Mouse (Mus musculus) embryonic facial prominence, embryonic 14.5 days (tissue): ENCODE measurements around the gene Pex1. TPM values are rescaled to one million over a fixed set of nuclear protein-coding genes. Genes with fewer than 3 reads are reported as not detected.

Source experiments
- ATAC-seq: fragments of 200-750 bp; cut with Nextera tagmentation; 2 replicates; pipeline ENCODE4 v1.8.0; 2017; ENCODE audit warnings: low read depth, moderate number of reproducible peaks, moderate TSS enrichment
- DNase-seq: peaks from one replicate; pipeline ENCODE4 v3.0.0-alpha.2; 2015; ENCODE audit warnings: low spot score
- H3K27ac ChIP-seq: fragments of 300-500 bp; sonication (generic); replicated peaks from 2 replicates; pipeline ENCODE4 v1.5.1; 2014; ENCODE audit warnings: low read depth, mild to moderate bottlenecking, low read length, moderate library complexity
- H3K27me3 ChIP-seq: fragments of 300-500 bp; sonication (generic); replicated peaks from 2 replicates; pipeline ENCODE4 v1.6.1; 2014; ENCODE audit warnings: low read length; ENCODE audit not compliant: control insufficient read depth, insufficient read depth
- H3K36me3 ChIP-seq: fragments of 300-500 bp; sonication (generic); 2 replicates; pipeline ENCODE4 v1.6.1; 2014; ENCODE audit warnings: low read length, mixed read lengths; ENCODE audit not compliant: control insufficient read depth, insufficient read depth
- H3K4me1 ChIP-seq: fragments of 300-500 bp; sonication (generic); 2 replicates; pipeline ENCODE4 v1.6.1; 2014; ENCODE audit warnings: antibody characterized with exemption, low read length; ENCODE audit not compliant: control insufficient read depth, insufficient read depth
- H3K4me2 ChIP-seq: fragments of 300-500 bp; sonication (generic); 2 replicates; pipeline ENCODE4 v1.6.1; 2014; ENCODE audit warnings: low read depth, mild to moderate bottlenecking, low read length, moderate library complexity, mixed read lengths
- H3K4me3 ChIP-seq: fragments of 300-500 bp; sonication (generic); 2 replicates; pipeline ENCODE4 v1.5.1; 2014; ENCODE audit warnings: low read depth, mild to moderate bottlenecking, low read length
- H3K9ac ChIP-seq: fragments of 300-500 bp; sonication (generic); 2 replicates; pipeline ENCODE4 v1.6.1; 2014; ENCODE audit warnings: low read depth, mild to moderate bottlenecking, low read length, moderate library complexity, mixed read lengths
- H3K9me3 ChIP-seq: fragments of 300-500 bp; sonication (generic); 2 replicates; pipeline ENCODE4 v1.6.1; 2016; ENCODE audit warnings: low read length; ENCODE audit not compliant: control insufficient read depth
- WGBS: fragments of 180-500 bp; shearing (Covaris S2); extraction: QIAGEN DNeasy Blood & Tissue Kit; methylation state at CpG from one replicate; pipeline ENCODE4 v1.1.7; 2014; 5-methylcytosine and 5-hydroxymethylcytosine counted together
- microRNA-seq: library from miRNA; unstranded; fragments of <30 nt; microRNA quantifications from one replicate; pipeline ENCODE4, GENCODE M21; 2016; ENCODE audit warnings: borderline number of aligned reads
- polyA plus RNA-seq: library from polyadenylated mRNA; unstranded; fragments of >200 nt; fragmentation: Nextera tagmentation; extraction: Ambion mirVana; gene quantifications from 2 replicates; pipeline ENCODE4 v1.2.1, GENCODE M21; 2014

Gene Pex1
- polyA plus RNA-seq, 1 experiment from 2014 or later, result 13.0 TPM

DNA sequence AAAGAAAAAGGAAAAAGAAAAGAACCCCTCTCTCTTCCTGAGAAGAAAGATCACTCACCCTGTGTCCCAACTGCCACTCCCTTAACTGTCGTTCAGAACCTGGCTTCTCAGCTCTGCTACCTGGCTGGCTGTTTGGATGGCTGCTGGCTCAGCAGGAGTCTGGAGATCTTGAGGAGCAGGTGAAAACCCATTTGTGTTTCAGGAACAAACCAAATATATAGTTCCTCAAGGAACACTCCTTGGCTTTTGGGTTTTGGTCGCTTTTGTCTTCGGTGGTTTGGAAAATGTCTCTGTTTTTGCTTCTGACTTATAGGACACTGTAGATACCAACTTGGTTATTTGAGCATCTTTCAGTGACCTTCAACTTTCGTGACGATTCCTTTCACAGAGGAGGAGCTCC lies 61.2 kb downstream of the Pex1 start, which contains the start of gene Gatad1:
Gene Gatad1 (minus strand): TSS at position 101 of the 400 bp plus-strand sequence.
- no peak within 1 kb of the TSS for H3K4me2 ChIP-seq
- H3K4me1 ChIP-seq, result no peaks in the 10 kb centered on the region
- H3K4me3 ChIP-seq, result no peak within 1 kb of the TSS
- H3K36me3 ChIP-seq, result no peaks in the 10 kb centered on the region
- no peak for DNase-seq
- no peak within 1 kb of the TSS for H3K27ac ChIP-seq
- no peak for ATAC-seq
- no peak within 1 kb of the TSS for H3K9ac ChIP-seq
- 81% methylated on average over 5 of the region's 5 CpGs for WGBS
- H3K27me3 ChIP-seq, result no peaks in the 10 kb centered on the region
- no peaks in the 10 kb centered on the region for H3K9me3 ChIP-seq

DNA sequence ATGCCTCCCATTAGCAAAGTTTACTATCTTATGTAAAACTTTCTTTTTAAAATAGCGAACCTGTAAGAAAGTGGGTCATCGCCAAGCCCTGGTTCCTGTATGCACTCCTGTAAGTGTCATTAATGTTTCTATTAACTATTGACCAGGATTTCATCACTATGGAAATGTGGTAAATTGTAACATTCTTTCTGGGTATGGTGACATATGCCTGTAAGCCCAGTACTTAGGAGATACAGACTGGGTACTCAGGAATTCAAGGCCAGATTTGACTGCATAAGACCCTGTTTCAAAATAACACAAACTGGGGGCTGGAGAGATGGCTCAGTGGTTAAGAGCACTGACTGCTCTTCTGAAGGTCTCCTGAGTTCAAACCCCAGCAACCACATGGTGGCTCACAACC lies 69.4 kb downstream of the Pex1 start:
- Histone ChIP-seq H3K4me2 (no peak overlapping the region), H3K36me3 (no peaks in the 10 kb centered on the region), H3K27me3 (no peaks in the 10 kb centered on the region), H3K4me3 (no peak overlapping the region), H3K27ac (no peak overlapping the region), H3K4me1 (no peaks in the 10 kb centered on the region), H3K9me3 (no peaks in the 10 kb centered on the region), H3K9ac (no peak overlapping the region)
- DNase-seq, result no peak
- WGBS, result 93% methylated on average over 2 of the region's 2 CpGs
- ATAC-seq, result no peak

DNA sequence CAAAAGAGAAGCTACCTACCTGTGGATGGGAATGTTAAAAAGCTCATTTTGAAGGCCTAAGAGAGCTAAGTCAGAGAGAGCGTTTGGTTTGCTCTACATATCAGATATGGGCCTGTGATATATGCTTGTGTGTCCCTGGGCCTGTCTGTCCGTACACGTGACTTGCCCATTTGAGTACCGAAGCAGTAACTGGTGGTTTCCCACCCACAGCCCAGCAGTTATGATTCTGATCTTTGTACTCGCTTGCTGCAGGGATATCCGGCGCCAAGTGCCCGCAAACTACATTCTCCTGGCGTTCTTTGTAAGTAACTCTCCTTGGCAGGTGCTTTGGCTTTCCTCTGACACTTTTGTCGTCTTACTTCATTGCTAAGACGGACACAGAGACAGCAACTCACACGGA lies 70.7 kb downstream of the Pex1 start:
- Histone ChIP-seq H3K27ac (no peak overlapping the region; the same call in 1 of the 2 replicates), H3K4me2 (0 out of 2 replicates have a peak overlapping the region, but pooled peaks have one; percentile 14)
- WGBS, result 61% methylated on average over 12 of the region's 12 CpGs

DNA sequence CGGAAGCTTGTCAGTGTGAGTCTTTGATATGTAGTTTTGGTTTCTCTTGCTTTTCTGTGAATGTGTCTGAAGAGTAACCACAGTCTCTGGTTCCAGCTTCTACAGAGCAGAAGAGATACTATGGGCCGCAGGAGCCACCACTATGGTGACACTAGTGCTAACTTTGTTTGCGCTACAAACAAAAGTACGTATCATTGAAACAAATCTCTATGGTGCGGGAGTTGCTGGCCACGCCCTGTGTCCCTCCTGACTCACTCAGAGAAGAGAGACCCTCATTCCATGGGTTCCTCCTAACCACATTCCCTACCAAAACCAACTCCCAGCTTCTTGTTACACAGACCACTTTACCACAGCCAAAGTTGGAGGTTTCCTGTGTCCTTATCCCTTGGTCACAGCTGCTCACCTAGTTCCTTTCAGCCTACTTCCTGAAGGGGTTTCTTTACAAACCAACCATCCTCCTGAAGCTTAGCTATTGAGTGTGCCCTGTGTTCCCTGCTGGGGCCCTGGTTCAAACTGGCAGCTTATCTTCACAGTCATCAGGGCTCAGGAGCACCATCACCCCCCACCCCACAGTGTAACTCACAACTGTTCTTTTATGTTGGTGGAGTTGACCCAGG lies 74.2 kb downstream of the Pex1 start:
- H3K9ac ChIP-seq, result no peak overlapping the region
- H3K27me3 ChIP-seq, result no peaks in the 10 kb centered on the region
- ATAC-seq (no peak), DNase-seq (no peak)
- H3K4me2 ChIP-seq, result no peak overlapping the region
- no peak overlapping the region for H3K4me3 ChIP-seq
- WGBS, result 79% methylated on average over 6 of the region's 6 CpGs
- no peaks in the 10 kb centered on the region for H3K36me3 ChIP-seq
- H3K4me1 ChIP-seq, result no peaks in the 10 kb centered on the region
- no peaks in the 10 kb centered on the region for H3K9me3 ChIP-seq
- H3K27ac ChIP-seq, result no peak overlapping the region

More for the DNA sequence above, 70.7 kb downstream of the Pex1 start:
- no peak overlapping the region for H3K9ac ChIP-seq
- no peak overlapping the region for H3K4me3 ChIP-seq
- no peak for ATAC-seq
- H3K9me3 ChIP-seq, result no peaks in the 10 kb centered on the region
- H3K36me3 ChIP-seq, result no peaks in the 10 kb centered on the region
- no peak for DNase-seq
- H3K27me3 ChIP-seq, result no peaks in the 10 kb centered on the region
- H3K4me1 ChIP-seq, result no peaks in the 10 kb centered on the region

Small RNA genes lying within 50 kb of the gene (microRNA-seq; reads per million reads assigned to microRNA genes)
- gene Gm26238, result not detected

Other genes starting within 250 kb of the Pex1 start
- gene Fam133b, start 52.2 kb upstream of the Pex1 start, polyA plus RNA-seq, result 24.4 and 27.2 TPM in 2 replicates
- gene 1700109H08Rik, start 24.5 kb upstream of the Pex1 start, polyA plus RNA-seq, result 1.5 and 1.6 TPM in 2 replicates
- gene Rbm48, start 519 bp downstream of the Pex1 start, polyA plus RNA-seq, result 11.4 TPM in 2 replicates
- not detected in 2 replicates for gene Tmbim7, start 55.1 kb downstream of the Pex1 start, polyA plus RNA-seq
- gene Gatad1, start 61.1 kb downstream of the Pex1 start, polyA plus RNA-seq, result 65.2 and 65.8 TPM in 2 replicates
- 13.2 and 15.2 TPM in 2 replicates for gene Ankib1, start 206.9 kb downstream of the Pex1 start, polyA plus RNA-seq
- 34.4 and 38.3 TPM in 2 replicates for gene Krit1, start 207.1 kb downstream of the Pex1 start, polyA plus RNA-seq
- 0.26 TPM in 1 of 2 replicates, not detected in the other for gene Lrrd1, start 249.1 kb downstream of the Pex1 start, polyA plus RNA-seq